Mouse (Mus musculus): ENCODE measurements around the gene Rap2c. TPM values are rescaled to one million over a fixed set of nuclear protein-coding genes. Genes with fewer than 3 reads are reported as not detected.
A peak's percentile ranks its signal among the peaks of the same experiment; 100 is the strongest.

Gene Rap2c
- polyA plus RNA-seq, 1 experiment from 2014 or later, result 36.0 TPM

DNA sequence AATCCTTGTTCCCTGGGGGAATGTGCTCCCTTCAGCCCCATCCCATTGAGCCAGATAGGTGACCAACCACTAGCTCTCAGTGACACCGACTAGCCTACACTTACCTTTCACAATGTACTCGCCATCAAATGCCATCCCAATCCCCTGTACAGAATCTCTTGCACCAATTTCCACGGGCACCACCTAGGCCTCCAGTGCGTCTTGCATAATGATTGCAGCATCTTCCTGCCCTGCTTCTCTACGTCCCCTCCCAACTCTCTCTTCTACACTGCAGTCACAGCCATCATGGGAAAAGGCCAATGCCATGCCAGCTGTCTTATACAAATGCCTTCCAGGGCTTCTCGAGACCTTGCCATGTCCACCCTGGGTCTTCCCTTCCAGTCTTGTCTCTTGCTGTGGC, 27.9 kb downstream of the Rap2c start:
- 85% methylated on average over 6 of the region's 6 CpGs for WGBS
- DNase-seq (ENCODE audit: low spot score) (no peak), ATAC-seq (ENCODE audit: low read depth) (no peak)
- H3K9ac ChIP-seq (ENCODE audit: low read depth, low read length), result no peak overlapping the region
- no peak overlapping the region for H3K27ac ChIP-seq (replicated peaks; ENCODE audit: low read depth, low read length)
- no peak overlapping the region for H3K4me3 ChIP-seq (ENCODE audit: low read depth, low read length)
- no peaks in the 10 kb centered on the region for H3K36me3 ChIP-seq (ENCODE audit: control insufficient read depth, insufficient read depth, low read length)
- no peaks in the 10 kb centered on the region for H3K9me3 ChIP-seq (ENCODE audit: control insufficient read depth, low read length)
- H3K4me2 ChIP-seq (ENCODE audit: low read depth, low read length), result no peak overlapping the region
- no peaks in the 10 kb centered on the region for H3K27me3 ChIP-seq (replicated peaks; ENCODE audit: control insufficient read depth, insufficient read depth, low read length)
- H3K4me1 ChIP-seq (ENCODE audit: control insufficient read depth, insufficient read depth, low read length), result no peaks in the 10 kb centered on the region

GRCm38 (mm10) chrX:50988581-50988980, 29.2 kb downstream of the Rap2c start:
- H3K9ac ChIP-seq (ENCODE audit: low read depth, low read length), result no peak overlapping the region
- 50% methylated on average over 1 of the region's 1 CpGs for WGBS
- DNase-seq (ENCODE audit: low spot score) (peak; percentile 28), ATAC-seq (ENCODE audit: low read depth) (no peak)
- no peaks in the 10 kb centered on the region for H3K27me3 ChIP-seq (replicated peaks; ENCODE audit: control insufficient read depth, insufficient read depth, low read length)
- H3K27ac ChIP-seq (replicated peaks; ENCODE audit: low read depth, low read length), result no peak overlapping the region
- H3K9me3 ChIP-seq (ENCODE audit: control insufficient read depth, low read length), result no peaks in the 10 kb centered on the region
- H3K4me3 ChIP-seq (ENCODE audit: low read depth, low read length), result no peak overlapping the region
- no peak overlapping the region for H3K4me2 ChIP-seq (ENCODE audit: low read depth, low read length)
- no peaks in the 10 kb centered on the region for H3K36me3 ChIP-seq (ENCODE audit: control insufficient read depth, insufficient read depth, low read length)
- no peaks in the 10 kb centered on the region for H3K4me1 ChIP-seq (ENCODE audit: control insufficient read depth, insufficient read depth, low read length)

DNA sequence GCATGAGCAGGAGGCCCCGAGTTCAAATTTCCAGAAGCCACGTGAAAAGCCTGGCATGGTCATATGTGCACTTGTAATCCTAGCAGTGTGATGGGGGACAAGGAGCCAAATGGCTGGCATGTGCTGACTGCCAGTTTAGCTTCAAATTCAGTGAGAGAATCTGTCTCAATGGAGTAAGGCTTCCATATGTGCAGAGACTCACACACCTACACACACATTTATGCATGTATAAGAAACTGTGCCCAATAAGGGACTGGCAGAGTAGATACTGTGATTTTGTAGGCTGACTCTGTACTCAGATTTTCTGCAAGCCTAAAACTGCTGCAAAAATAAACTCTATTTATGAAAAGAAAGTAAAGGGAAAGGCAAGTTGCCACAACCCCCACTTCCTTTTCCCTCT, 39.4 kb downstream of the Rap2c start:
- no peaks in the 10 kb centered on the region for H3K4me1 ChIP-seq (ENCODE audit: control insufficient read depth, insufficient read depth, low read length)
- no peaks in the 10 kb centered on the region for H3K27me3 ChIP-seq (replicated peaks; ENCODE audit: control insufficient read depth, insufficient read depth, low read length)
- no peak overlapping the region for H3K4me3 ChIP-seq (ENCODE audit: low read depth, low read length)
- ATAC-seq (ENCODE audit: low read depth) (no peak), DNase-seq (ENCODE audit: low spot score) (no peak)
- H3K9ac ChIP-seq (ENCODE audit: low read depth, low read length), result no peak overlapping the region
- H3K4me2 ChIP-seq (ENCODE audit: low read depth, low read length), result no peak overlapping the region
- WGBS, result 54% methylated on average over 2 of the region's 2 CpGs
- no peaks in the 10 kb centered on the region for H3K9me3 ChIP-seq (ENCODE audit: control insufficient read depth, low read length)
- H3K36me3 ChIP-seq (ENCODE audit: control insufficient read depth, insufficient read depth, low read length), result no peaks in the 10 kb centered on the region
- H3K27ac ChIP-seq (replicated peaks; ENCODE audit: low read depth, low read length), result no peak overlapping the region

DNA sequence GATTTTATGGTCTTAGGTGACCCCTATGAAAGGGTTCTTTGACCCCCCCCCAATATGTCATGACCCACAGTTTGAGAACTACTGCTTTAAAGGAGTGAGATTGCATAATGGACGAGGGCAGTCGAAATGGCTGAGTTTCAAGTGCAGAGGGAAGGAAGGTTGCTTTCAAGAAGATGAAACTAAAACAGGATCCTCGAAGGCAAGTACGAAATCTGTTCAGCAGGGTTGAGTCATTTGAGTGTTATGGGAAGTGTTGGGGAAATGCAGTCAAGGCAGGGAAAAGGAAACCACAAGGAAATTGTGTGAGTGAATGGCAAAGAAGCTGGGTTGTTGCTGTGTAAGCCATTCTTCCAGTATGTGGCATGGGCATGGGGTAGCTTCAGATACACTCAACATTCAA, 45.7 kb downstream of the Rap2c start:
- Histone ChIP-seq H3K9me3 (ENCODE audit: control insufficient read depth, low read length) (no peaks in the 10 kb centered on the region), H3K4me2 (ENCODE audit: low read depth, low read length) (no peak overlapping the region), H3K36me3 (ENCODE audit: control insufficient read depth, insufficient read depth, low read length) (no peaks in the 10 kb centered on the region), H3K27ac (replicated peaks; ENCODE audit: low read depth, low read length) (no peak overlapping the region), H3K4me1 (ENCODE audit: control insufficient read depth, insufficient read depth, low read length) (no peaks in the 10 kb centered on the region), H3K9ac (ENCODE audit: low read depth, low read length) (no peak overlapping the region), H3K27me3 (replicated peaks; ENCODE audit: control insufficient read depth, insufficient read depth, low read length) (no peaks in the 10 kb centered on the region; the same call in 1 of the 2 replicates), H3K4me3 (ENCODE audit: low read depth, low read length) (no peak overlapping the region)
- ATAC-seq (ENCODE audit: low read depth) (no peak), DNase-seq (ENCODE audit: low spot score) (no peak)
- 84% methylated on average over 4 of the region's 4 CpGs for WGBS

DNA sequence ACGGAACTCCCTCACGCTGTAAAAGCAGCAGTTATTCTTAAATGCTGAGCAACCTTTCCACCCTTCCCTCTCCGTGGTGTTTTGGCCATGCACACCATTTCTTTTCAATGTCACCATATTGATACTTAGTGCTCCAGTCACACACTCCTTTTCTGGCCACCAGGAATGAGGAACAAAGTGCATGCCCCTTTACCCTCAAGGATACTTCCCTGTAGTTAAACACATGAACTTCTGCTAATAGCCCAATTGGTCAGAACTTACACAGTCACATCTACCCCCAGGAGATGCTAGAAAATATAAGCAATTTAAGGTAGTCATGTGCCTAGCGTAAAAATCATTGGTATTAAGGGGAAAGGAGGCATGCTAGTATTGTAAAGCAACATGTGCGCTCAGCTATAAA, 47.9 kb downstream of the Rap2c start:
- ATAC-seq (ENCODE audit: low read depth) (no peak), DNase-seq (ENCODE audit: low spot score) (no peak)
- no peak overlapping the region for H3K4me3 ChIP-seq (ENCODE audit: low read depth, low read length)
- no peak overlapping the region for H3K27ac ChIP-seq (replicated peaks; ENCODE audit: low read depth, low read length)
- H3K9me3 ChIP-seq (ENCODE audit: control insufficient read depth, low read length), result no peaks in the 10 kb centered on the region
- H3K27me3 ChIP-seq (replicated peaks; ENCODE audit: control insufficient read depth, insufficient read depth, low read length), result no peaks in the 10 kb centered on the region; the same call in none of the 2 replicates
- H3K36me3 ChIP-seq (ENCODE audit: control insufficient read depth, insufficient read depth, low read length), result no peaks in the 10 kb centered on the region
- 86% methylated on average over 5 of the region's 5 CpGs for WGBS
- H3K4me2 ChIP-seq (ENCODE audit: low read depth, low read length), result no peak overlapping the region
- H3K4me1 ChIP-seq (ENCODE audit: control insufficient read depth, insufficient read depth, low read length), result no peaks in the 10 kb centered on the region
- no peak overlapping the region for H3K9ac ChIP-seq (ENCODE audit: low read depth, low read length)

GRCm38 (mm10) chrX:50968157-50968932, 49.5 kb downstream of the Rap2c start:
- 52% methylated on average over 10 of the region's 10 CpGs for WGBS
- no peaks in the 10 kb centered on the region for H3K4me1 ChIP-seq (ENCODE audit: control insufficient read depth, insufficient read depth, low read length)
- H3K36me3 ChIP-seq (ENCODE audit: control insufficient read depth, insufficient read depth, low read length), result no peaks in the 10 kb centered on the region
- DNase-seq (ENCODE audit: low spot score), result peak; percentile 59
- H3K4me2 ChIP-seq (ENCODE audit: low read depth, low read length), result no peak overlapping the region
- ATAC-seq (ENCODE audit: low read depth), result peak; percentile 65; the same call in 1 of the 2 replicates
- H3K9me3 ChIP-seq (ENCODE audit: control insufficient read depth, low read length), result no peaks in the 10 kb centered on the region
- no peaks in the 10 kb centered on the region; the same call in none of the 2 replicates for H3K27me3 ChIP-seq (replicated peaks; ENCODE audit: control insufficient read depth, insufficient read depth, low read length)
- H3K27ac ChIP-seq (replicated peaks; ENCODE audit: low read depth, low read length), result peak overlapping the region; percentile 48; the same call in 1 of the 2 replicates
- no peak overlapping the region for H3K9ac ChIP-seq (ENCODE audit: low read depth, low read length)
- H3K4me3 ChIP-seq (ENCODE audit: low read depth, low read length), result no peak overlapping the region

DNA sequence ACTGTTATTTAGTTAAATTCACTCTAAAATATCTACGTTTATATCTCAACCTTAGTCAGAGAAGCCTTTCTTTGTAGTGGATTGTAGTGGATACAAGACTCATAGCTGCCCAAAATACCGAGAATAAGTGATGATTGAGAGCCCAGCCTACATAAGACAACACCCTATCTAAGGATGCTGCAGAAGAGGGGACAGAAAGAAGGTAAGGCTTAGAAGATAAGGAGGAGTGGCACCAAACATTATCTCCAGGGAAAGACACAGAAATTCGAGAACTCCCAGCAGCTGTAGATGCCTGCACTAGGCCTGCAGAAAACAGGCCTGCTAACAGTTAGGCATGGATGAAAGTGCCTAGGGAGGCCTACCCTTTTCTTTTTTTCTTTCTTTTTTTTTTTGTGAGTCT, 52.7 kb downstream of the Rap2c start:
- Histone ChIP-seq H3K4me1 (ENCODE audit: control insufficient read depth, insufficient read depth, low read length) (no peaks in the 10 kb centered on the region), H3K9me3 (ENCODE audit: control insufficient read depth, low read length) (no peaks in the 10 kb centered on the region), H3K36me3 (ENCODE audit: control insufficient read depth, insufficient read depth, low read length) (no peaks in the 10 kb centered on the region), H3K27me3 (replicated peaks; ENCODE audit: control insufficient read depth, insufficient read depth, low read length) (no peaks in the 10 kb centered on the region; the same call in none of the 2 replicates), H3K4me2 (ENCODE audit: low read depth, low read length) (no peak overlapping the region), H3K4me3 (ENCODE audit: low read depth, low read length) (no peak overlapping the region), H3K9ac (ENCODE audit: low read depth, low read length) (no peak overlapping the region), H3K27ac (replicated peaks; ENCODE audit: low read depth, low read length) (no peak overlapping the region)
- DNase-seq (ENCODE audit: low spot score) (no peak), ATAC-seq (ENCODE audit: low read depth) (no peak)
- WGBS, result 69% methylated on average over 3 of the region's 3 CpGs

DNA sequence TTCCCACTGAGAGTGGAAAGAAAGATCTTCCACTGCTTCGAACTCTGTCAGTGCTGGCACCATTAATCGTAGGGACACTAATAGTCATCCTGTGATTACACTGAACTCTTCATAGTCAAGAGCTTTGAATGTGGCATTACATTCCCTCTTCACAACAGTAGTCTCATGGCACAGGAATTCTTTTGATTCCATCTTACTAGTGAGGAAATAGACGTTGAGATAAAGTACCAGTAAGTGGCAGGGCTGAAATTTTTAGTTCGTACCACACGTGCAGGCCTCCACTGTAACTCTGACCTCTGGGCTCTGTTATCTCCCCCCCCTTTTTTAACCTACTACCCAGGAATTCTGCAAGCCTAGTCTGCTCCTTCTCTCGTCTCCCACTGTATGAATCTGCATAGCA, 54.9 kb downstream of the Rap2c start:
- Histone ChIP-seq H3K4me1 (ENCODE audit: control insufficient read depth, insufficient read depth, low read length) (no peaks in the 10 kb centered on the region), H3K9ac (ENCODE audit: low read depth, low read length) (no peak overlapping the region), H3K4me2 (ENCODE audit: low read depth, low read length) (no peak overlapping the region), H3K27me3 (replicated peaks; ENCODE audit: control insufficient read depth, insufficient read depth, low read length) (no peaks in the 10 kb centered on the region; the same call in none of the 2 replicates), H3K9me3 (ENCODE audit: control insufficient read depth, low read length) (no peaks in the 10 kb centered on the region), H3K36me3 (ENCODE audit: control insufficient read depth, insufficient read depth, low read length) (no peaks in the 10 kb centered on the region), H3K4me3 (ENCODE audit: low read depth, low read length) (no peak overlapping the region), H3K27ac (replicated peaks; ENCODE audit: low read depth, low read length) (no peak overlapping the region)
- ATAC-seq (ENCODE audit: low read depth), result no peak
- 44% methylated on average over 6 of the region's 6 CpGs for WGBS
- DNase-seq (ENCODE audit: low spot score), result no peak

Measured in embryonic facial prominence, embryonic 14.5 days (tissue).